Mouse (Mus musculus) gastrocnemius, adult 8-10 months (tissue): ENCODE results near the gene Aig1. TPM values are rescaled to one million over a fixed set of nuclear protein-coding genes. Genes with fewer than 3 reads are reported as not detected.

Experiments
- DNase-seq, 2 experiments: peaks; one replicate each; pipeline ENCODE4 v3.0.0; 2022; ENCODE audit warnings: low spot score in 2 of 2
- total RNA-seq, 4 experiments: library from RNA; stranded (reverse); gene quantifications; 2 replicates each; pipeline ENCODE4 v1.2.4; 2022

Gene Aig1
- total RNA-seq, 4 experiments from 2014 or later, result 12.8 to 13.9 (median 13.3) TPM

DNA sequence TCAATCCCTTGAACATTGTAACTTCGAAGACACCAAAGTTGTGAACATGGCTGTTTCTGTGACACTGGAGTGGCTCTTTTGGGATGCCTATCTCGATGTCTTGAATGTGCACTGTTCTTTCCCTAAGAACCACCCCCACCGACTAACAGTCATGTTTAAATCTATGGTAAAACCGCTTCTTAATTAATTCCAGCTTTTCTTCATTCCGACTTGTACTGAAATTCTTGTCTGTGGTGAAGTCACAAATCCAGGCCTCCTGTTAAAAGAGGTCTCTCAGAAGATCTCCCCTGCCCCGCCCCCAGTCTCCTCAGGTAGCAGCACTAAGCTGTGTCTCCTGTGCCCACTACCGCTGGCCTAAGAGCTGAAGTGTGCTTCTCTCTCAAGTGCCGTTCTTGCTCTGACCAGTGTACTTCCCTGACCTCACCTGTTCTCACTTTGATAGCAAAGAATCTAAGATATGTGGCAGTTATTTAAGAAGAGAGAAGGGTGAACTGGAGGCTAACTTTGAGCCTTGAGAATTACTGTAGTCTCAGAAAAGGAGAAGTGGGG is 157.4 kb downstream of the Aig1 start:
- DNase-seq, result no peak

DNA sequence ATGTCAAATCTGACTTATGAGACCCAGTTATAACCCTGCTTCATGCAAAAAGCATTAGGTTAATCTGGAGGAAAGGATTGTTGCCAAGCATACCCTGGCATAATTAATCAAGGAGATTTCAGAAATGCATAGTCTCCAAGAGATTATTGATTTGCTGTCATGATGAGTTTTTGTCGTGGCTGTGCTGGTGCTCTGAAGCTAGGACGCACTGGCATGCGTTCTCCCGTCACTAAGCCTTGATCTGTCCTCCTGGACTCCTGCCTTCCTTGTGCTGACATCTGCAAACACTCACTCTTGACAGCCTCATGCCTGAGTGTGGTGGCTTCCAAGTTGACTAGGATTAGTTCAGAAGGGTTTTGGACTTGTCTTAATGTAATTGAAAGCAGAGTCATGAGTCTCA is 163.0 kb downstream of the Aig1 start:
- DNase-seq, result no peak

DNA sequence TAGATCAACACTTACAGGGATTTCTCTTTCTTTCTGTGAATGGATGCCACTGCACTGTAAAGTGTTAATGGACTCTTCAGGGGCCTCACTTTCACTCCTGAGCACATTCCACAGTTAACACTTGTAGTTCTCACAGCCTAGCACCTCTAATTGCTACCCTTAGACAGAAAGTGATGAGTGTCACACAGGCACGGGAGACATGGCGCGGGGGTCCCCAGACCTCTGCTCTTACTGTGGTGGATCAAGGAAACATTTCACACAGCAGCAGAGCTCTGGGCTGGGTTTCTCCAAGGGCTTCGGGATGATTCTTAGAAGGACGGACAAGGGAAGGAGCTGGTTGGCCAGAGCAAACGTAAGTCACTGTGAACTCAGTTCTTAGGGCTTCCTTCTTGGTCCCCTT is 166.1 kb downstream of the Aig1 start:
- no peak for DNase-seq

DNA sequence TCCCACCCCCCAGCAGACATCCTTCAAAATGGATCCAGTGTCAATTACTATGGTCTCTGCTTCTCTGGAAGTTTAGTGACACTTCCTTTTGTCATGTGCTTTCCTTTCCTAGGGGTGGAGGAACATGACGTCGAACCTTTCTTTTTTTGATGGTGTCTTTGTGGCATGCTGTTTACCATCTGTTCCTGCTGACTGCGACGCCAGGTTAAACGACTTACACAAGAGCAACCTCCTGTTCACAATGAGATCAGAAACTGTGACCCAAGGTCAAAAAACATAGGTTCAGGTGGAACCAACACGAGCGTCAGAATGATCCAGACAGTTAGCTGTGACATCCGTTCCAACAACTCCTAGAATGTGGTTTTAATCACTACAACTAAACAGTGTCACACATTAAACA is 166.7 kb downstream of the Aig1 start:
- no peak for DNase-seq

DNA sequence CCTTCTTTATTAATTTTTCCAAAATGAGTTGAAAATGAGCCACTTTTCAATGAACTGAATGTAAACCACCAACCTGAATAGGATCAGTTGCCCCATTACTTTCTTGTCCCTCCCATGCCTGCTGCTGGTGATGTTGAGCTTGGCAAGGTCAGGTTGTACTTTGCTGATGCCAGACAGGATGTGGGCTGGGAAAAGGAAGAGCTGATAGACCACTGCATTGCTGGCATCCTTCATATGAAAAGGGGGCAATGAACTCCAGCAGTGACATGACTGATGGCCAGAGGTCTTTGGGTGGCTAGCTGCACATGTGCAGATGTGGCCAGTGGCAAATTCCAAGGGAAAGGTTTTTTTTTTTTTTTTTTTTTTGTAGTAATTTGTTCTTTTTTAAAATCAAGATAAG is 172.5 kb downstream of the Aig1 start:
- no peak for DNase-seq

DNA sequence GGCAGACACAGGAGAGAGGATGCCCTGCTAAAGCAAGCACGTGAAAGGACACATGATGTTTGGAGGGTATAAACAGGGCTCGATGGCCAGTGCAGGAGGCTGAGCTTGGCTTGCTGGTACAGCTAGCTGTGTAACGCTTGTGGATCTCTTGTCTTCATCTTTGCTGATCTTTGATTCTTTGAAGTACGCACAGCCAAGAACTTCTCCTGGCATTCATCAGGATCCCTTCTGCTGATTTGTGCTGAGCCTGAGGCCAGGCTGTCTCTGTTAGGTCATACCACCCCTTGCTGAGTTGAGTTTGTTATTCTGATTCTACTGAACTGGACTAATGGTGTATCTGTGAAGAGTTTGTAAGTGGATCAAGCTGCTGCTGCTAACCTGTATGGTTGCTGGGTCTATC is 175.5 kb downstream of the Aig1 start:
- no peak for DNase-seq

DNA sequence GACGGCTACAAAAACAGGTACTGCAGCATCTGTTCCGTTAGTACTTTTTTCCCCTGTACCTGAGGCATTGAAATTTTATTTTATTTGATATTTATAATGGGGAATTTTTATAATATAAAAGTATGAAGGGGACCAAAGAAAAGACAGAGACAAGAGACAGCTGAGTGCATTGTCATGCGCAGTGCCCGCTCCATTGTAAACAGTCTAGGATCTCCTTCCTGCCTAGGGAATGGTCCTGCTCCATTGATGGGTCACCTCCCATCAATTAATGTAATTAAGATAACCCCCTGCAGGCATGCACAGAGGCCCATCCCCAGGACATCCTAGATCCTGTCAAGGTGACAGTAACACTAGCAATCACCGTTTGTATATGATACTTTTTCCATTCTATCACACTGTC is 178.0 kb downstream of the Aig1 start:
- no peak for DNase-seq

DNA sequence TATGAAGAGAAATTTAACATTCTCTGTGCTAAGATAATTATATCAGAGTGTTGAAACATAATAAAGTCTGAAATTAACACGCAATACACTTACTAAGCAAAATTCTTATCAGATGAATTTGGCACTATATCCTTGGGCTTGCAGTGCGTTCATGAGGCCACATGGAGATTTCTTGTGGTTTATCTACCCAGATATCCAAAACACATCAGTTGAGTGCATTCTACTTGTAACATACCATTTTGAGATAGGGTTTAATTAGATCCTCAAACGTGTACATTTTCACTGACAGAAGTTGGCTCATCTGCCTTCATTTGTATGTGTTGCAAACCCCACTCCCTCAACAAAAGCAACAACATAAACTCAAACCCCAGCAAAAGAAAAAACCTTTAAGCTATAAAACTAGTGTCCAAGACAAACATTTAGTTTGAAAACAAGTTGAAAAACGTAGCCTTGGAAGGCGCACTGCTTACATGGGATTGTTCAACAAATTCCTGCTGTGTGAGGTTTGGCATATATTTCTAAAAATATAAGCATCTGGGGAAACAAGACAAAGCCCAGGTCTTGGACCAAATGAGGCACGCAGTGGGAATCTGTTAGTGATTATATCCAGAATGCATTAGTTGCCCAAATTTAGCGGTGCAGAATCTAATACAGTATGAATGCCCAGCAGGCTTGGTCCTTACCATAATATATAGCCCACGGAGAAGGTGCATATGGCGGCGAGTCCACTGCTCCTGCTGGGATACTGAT is 178.8 kb downstream of the Aig1 start:
- no peak for DNase-seq

DNA sequence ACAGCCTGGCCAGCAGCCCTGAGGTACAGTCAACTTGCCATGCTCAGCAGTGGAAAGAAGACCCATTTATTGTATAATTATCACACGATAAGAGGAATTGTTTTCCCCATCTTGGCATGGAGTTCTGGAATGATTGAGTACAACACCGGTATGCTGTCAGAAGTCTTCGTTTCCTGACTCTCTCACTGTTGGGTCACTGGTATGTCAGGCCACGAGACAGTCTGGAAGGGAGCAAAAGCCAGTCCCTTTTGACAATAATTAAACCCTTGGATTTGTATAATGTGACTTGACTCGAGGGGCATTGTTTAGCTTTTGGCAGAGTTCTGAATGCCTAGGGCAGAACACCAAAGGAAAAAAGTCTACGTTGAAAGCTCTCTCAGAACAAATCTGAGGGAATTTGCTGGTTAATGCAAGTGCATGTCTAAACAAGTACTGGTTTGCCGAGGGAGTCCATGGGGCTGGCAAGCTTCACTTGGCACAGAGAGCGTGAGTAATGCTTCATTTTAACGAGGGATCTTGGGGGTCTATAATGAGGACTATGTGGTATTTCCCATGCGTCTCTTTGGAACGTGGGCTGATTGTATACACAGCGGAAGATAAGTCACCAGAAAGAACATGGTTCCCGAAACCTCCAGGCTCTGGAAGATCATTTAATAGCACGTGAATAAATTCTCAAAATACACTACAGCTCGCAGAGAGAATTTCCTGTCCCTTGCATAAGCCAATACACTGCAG is 180.2 kb downstream of the Aig1 start:
- no peak for DNase-seq

DNA sequence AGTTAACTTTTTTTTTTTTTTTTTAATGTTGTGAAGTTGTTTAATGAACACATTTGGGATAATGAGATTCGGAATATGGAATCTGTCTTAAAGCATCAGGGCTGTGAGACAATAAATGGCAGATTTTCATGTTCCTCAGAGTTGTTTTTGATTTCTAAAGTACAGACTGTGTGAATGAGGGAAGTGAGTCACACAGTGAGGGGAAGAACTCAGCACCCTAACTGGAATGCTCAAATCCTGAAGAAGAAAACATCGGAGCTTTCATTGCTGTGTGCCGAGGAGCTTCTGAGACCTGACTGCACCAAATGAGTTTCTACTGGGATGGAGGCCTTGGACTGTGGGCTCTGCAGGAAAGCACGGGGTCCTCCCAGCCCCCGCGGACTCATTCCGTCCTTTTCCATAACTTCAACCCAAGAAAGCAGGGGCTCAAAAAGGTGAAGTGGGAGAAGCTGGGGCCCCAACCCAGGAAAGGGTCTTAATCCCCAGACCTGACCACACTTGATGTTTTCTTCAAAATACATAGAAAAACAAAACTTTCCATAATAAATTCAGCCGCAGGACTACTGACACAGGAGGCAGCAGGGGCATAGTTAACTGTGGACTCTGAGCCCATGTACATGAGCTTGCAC is 181.5 kb downstream of the Aig1 start:
- no peak for DNase-seq

DNA sequence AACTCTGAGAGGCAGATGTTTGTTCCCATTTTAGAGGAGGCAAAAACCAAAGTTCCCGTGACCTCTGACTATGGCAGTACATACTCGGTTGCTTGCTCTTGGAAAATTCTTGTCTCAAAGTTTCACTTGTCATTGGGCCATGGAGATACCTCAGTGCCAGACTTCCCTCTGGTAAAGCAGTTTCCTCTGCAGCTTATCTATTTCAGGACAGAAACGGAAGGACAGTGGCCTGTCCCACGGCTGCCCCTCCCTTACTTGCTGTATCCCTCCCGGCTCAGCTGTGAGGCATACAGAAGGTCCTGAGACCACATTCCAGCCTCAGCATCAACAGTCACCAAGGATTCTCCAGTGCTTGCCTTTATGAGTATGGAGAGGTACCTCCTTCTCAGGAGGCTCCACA is 182.7 kb downstream of the Aig1 start:
- no peak for DNase-seq

DNA sequence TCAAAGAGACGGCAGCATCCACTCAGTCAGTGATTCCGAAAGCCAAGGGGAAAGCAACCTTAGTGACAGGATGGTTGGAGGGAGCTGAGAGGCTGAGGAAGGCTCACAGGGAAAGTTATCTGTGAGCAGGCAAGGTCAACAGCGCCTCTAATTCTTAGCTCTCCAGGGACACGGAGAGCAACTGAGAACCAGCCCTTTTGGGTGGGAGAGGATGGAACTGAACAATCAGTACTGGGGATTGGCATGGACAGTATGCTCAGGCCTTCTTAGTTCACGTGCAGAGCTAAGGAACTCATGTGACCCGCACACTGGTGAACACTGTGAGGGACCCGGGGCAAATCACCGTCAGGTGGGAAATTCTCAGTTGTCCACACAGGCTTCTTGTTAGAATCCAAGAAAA is 183.4 kb downstream of the Aig1 start:
- no peak for DNase-seq

DNA sequence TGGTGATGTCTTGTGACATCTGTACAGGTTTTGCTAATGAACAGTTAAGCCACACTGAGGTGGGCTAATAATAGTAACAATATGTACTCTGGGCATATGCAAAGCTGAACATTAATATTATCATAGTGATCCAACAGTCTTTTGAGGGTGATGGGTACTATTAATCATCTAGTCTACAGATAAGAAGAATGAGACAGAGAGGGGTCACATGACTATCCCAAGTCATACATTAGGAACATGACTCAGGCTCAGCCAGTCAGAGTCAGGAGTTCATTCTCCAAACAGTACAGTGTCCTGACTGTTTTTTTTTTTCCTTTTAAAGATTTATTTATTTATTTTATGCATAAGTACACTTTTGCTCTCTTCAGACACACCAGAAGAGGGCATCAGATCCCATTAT is 184.3 kb downstream of the Aig1 start:
- no peak for DNase-seq

DNA sequence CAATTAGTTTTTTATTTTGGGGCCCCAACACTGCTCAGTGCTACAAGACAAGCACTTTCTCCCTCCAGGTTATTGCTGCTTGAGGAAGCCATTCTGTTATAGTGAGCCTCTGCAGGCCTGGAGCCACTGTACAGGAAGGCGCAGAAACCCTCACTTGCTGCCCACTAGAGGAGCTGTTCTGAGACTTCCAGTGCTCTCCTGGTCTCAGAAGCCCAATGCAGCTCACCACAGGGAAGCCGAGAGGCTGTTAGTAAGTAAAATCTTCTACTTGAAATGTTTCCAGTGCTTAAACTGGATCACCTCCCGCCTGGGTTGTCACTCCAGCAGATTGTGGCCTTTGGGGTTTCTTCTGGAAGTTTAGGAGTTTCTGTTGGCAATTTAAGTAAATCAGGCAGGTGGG is 186.2 kb downstream of the Aig1 start:
- no peak for DNase-seq

DNA sequence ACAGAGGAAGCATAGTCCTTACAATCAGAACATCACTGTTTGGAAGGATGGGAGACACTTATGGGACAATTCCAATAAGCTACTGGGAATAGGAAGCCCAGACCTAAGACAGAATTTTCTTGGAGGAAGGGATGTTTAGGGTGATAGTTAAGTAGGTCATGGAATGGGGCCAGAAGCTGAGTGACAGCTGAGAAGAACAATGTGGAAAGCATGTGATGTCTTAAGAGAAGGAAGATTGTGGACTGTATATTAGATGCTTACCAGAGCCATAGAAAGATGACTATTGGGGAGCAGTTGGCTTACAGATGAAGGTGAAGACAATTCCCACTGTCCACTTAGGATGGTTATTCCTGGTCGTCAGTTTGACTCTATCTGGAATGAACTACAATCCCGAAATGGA is 191.3 kb downstream of the Aig1 start:
- no peak for DNase-seq

DNA sequence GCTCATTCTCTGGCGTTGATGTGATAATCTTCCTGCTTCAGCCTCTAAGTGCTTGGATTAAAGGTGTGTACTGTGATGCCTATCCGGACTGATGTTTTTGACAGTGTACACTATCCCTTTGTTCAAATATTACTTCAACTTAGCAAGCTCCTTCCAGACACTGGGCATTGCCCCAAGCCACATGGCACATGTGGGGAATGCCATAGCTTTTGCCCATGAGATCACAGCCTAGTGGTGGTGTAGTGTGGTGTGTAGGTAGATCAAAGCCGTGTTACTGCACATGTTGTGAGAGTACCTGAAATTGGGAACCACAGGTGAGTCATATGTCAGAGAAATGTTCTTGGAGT is 193.8 kb downstream of the Aig1 start:
- no peak for DNase-seq

DNA sequence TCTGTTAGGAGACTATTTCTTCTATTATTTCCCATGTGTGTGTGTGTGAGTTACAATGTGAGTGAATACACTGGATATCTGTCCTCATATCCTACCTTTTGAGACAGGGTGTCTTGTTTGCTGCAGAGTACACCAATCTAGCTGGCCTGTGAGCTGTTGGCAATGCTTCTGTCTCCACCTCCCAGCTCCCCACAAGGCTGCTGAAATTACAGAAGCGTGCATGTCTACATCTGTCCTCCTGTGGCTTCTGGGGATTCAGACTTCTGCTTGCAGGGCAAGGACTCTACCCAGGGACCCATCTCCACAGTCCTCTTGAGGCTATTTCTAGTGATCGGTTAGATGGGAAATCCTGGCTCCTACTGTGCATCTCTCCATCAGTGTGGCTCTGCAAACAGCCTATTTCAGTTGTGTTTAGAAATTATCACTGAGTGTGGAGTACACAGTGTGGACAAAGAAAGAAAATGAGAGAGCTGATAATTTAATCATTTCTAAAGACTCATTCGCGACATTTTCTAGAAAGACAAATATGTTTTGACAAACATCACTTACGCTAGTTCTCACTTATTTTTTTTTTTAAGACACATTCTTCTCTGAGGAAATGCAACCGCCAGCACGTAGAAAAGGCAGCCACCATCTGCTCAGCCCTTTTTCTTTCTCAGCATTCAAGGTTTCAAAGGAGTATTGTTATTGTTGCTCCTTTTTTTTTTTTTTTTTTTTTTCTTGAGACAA is 194.3 kb downstream of the Aig1 start:
- DNase-seq, result no peak

DNA sequence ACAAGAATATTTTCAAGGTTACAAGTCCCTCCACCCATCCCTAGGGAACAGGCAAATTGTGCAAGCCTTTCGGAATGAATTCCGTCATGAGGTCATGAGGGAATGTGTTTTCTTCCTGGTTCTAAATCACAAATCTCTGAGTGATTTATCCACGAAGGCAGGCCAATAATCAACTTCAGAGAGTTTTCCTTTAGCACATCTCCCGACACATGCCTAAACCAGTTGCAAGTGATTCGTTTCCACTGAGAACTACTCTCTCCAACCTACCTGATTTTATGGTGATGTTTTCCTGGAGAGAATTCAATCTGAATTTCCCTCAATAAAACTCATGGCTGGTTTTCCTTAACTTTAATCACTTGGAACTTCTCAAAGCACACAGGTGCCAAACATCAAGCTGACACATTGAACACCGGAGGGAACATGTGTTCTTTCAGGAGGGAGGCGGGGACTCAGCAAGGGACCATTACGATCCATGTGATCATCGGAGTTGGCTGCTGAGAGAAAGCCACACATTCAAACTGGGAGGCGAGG is 201.5 kb downstream of the Aig1 start:
- peak; percentile 28 to 30 for DNase-seq

DNA sequence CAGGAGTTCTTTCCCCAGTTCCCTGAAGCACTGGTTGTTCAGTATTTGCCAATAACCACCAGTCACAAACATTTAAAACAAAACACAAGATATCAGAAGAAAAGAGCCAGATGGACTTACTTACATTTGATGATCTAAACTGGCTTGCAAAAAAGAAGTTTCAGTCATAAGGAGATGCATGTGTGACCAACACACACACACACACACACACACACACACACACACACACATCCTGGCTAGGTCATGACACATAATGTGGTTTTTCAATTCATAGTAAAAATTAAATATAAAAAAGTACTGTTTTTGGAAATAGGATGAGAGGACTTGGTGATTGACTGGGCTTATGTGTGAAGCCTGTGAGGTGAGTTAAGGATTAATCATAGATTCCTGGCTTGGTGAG is 205.3 kb downstream of the Aig1 start:
- DNase-seq, result no peak

DNA sequence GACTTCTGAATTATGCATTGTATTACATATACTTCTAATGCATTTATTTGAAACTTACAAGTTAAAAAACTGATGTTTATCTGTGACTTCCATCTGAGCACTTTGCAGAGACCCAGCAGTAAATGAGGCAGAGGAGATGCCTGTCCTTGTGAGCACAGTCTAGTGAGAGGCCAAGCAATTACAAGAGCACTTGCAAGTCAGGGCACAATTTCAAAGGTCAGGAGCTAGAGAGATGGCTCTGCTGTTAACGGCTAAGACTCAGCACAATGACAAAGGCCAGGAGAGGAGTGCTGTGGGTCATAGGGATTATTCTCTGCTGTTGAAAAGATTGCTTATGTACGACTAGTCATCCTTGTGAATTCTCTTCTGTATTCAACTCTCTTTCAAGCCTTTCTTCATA is 209.0 kb downstream of the Aig1 start:
- DNase-seq, result no peak

DNA sequence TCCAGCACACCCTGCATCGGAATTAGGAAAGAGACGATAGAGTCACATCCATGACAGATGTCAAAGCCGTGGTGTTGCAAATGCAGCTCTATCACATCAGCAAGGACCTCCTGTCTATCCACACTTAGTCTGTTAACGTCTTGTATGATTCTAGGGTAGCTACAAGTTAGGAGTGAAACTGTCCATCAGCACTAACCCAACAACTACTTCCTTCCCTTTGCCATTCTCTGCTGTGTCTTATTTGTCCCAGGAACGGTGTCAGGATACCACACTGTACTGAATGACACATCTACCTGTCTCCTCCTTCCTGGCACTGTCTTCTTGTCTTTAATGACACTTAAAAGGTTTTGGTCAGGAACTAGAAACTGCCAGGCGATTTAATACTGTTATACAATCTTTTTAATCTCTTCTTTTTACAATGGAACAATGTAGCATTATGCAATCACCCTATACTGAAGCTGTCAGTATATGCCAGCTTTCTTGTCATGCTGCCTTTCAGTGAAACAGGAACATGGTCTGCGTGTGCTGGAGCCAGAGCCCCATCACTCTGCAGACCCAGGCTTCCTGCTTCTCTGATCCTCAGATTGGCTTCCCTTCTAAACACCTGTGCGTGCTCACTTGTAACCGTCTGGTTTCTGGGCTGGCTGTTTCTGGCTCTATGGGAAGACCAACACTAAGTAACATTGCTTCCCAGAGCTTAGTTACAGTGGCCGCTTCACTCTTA is 214.9 kb downstream of the Aig1 start:
- no peak for DNase-seq
